Mouse (Mus musculus) myocyte (in vitro differentiated cells): Measurements from ENCODE around the gene Limd1. TPM values are rescaled to one million over a fixed set of nuclear protein-coding genes. Genes with fewer than 3 reads are reported as not detected.
A peak's percentile ranks its signal among the peaks of the same experiment; 100 is the strongest.

Experiments
- H3K27me3 ChIP-seq: one replicate; pipeline ENCODE4 v1.6.1; 2011; ENCODE audit not compliant: control insufficient read depth, insufficient read depth, insufficient read length
- H3K36me3 ChIP-seq: one replicate; pipeline ENCODE4 v1.6.1; 2011; ENCODE audit not compliant: control insufficient read depth, insufficient read depth
- H3K4me2 ChIP-seq: one replicate; pipeline ENCODE4 v1.6.1; 2011; ENCODE audit warnings: low read depth, control low read depth
- H3K4me3 ChIP-seq: one replicate; pipeline ENCODE4 v1.5.1; 2011; ENCODE audit warnings: mild to moderate bottlenecking, control low read depth, moderate library complexity
- H3K79me2 ChIP-seq: one replicate; pipeline ENCODE4 v1.6.1; 2011; ENCODE audit not compliant: control insufficient read depth, insufficient read depth
- H3ac ChIP-seq: one replicate; pipeline ENCODE4 v1.6.1; 2011; ENCODE audit not compliant: control insufficient read depth, insufficient read length
- CEBPB ChIP-seq: IDR thresholded peaks from 2 replicates; pipeline ENCODE4 v1.6.1; 2011; ENCODE audit warnings: mild to moderate bottlenecking, moderate library complexity; ENCODE audit not compliant: poor library complexity, insufficient read depth, severe bottlenecking
- E2F4 ChIP-seq: IDR thresholded peaks from one replicate; pipeline ENCODE4 v1.6.1; 2011; ENCODE audit warnings: mild to moderate bottlenecking, control low read depth, moderate library complexity; ENCODE audit not compliant: insufficient read depth
- MAX ChIP-seq: IDR thresholded peaks from one replicate; pipeline ENCODE4 v1.6.1; 2011; ENCODE audit warnings: low read depth, mild to moderate bottlenecking, control low read depth
- MYOD1 ChIP-seq, 3 experiments: IDR thresholded peaks; one replicate each; pipeline ENCODE4 v1.6.1; 2011; ENCODE audit warnings: control low read depth in 2 of 3, low read depth in 2 of 3, mild to moderate bottlenecking in 2 of 3, moderate library complexity in 1 of 3; ENCODE audit not compliant: insufficient read length in 2 of 3, control insufficient read depth in 1 of 3
- MYOG ChIP-seq, 3 experiments: IDR thresholded peaks; one replicate each; pipeline ENCODE4 v1.6.1; 2011; ENCODE audit warnings: control low read depth in 2 of 3, low read depth in 2 of 3, mild to moderate bottlenecking in 2 of 3; ENCODE audit not compliant: insufficient read length in 2 of 3, control insufficient read depth in 1 of 3, insufficient read depth in 1 of 3
- POLR2A ChIP-seq: IDR thresholded peaks from one replicate; pipeline ENCODE4 v1.6.1; 2011; ENCODE audit warnings: low read depth, mild to moderate bottlenecking, control low read depth, moderate library complexity; ENCODE audit not compliant: insufficient read length
- POLR2AphosphoS2 ChIP-seq: IDR thresholded peaks from one replicate; pipeline ENCODE4 v1.6.1; 2011; ENCODE audit warnings: low read depth, control low read depth; ENCODE audit not compliant: insufficient read length
- REST ChIP-seq: IDR thresholded peaks from one replicate; pipeline ENCODE4 v1.6.1; 2011; ENCODE audit warnings: mild to moderate bottlenecking, control low read depth, moderate library complexity; ENCODE audit not compliant: insufficient read depth, insufficient read length
- SRF ChIP-seq: IDR thresholded peaks from one replicate; pipeline ENCODE4 v1.6.1; 2011; ENCODE audit warnings: low read depth; ENCODE audit not compliant: control insufficient read depth, insufficient read length
- TCF12 ChIP-seq: IDR thresholded peaks from one replicate; pipeline ENCODE4 v1.6.1; 2011; ENCODE audit warnings: mild to moderate bottlenecking, control low read depth; ENCODE audit not compliant: poor library complexity, insufficient read depth, severe bottlenecking
- TCF3 ChIP-seq: IDR thresholded peaks from one replicate; pipeline ENCODE4 v1.6.1; 2011; ENCODE audit warnings: low read depth, control low read depth; ENCODE audit not compliant: insufficient read length
- USF1 ChIP-seq: IDR thresholded peaks from one replicate; pipeline ENCODE4 v1.6.1; 2011; ENCODE audit warnings: low read depth, mild to moderate bottlenecking, control low read depth, moderate library complexity
- polyA plus RNA-seq: library from polyadenylated mRNA; unstranded; fragments of >200 nt; fragmentation: generic; extraction: Trizol; gene quantifications from one replicate; pipeline ENCODE4 v1.2.1, GENCODE M21; 2012; ENCODE audit warnings: missing spikeins

The Limd1 gene
- polyA plus RNA-seq, 1 experiment: 23.5 TPM

- TF ChIP-seq POLR2A (no peak), USF1 (no peak), CEBPB (no peak), MAX (no peak), SRF (no peak), TCF12 (no peak), MYOD1 (IDR thresholded peaks at IDR 0.05; ENCODE audit: control insufficient read depth in 1 of 3, insufficient read length in 2 of 3, low read depth in 2 of 3) (no peak), REST (no peak), MYOG (IDR thresholded peaks at IDR 0.05; ENCODE audit: control insufficient read depth in 1 of 3, insufficient read depth in 1 of 3, insufficient read length in 2 of 3, low read depth in 2 of 3) (no peak), TCF3 (no peak), POLR2AphosphoS2 (no peak), E2F4 (no peak)
- Histone ChIP-seq H3K4me3 (no peak overlapping the region), H3K27me3 (no peaks in the 10 kb centered on the region), H3K4me2 (no peak overlapping the region), H3ac (no peak overlapping the region), H3K79me2 (no peaks in the 10 kb centered on the region), H3K36me3 (no peaks in the 10 kb centered on the region)
Measured at GRCm38 (mm10) chr9:123456634-123457602, 21.6 kb upstream of the Limd1 start.

GRCm38 (mm10) chr9:123457603-123458002 lies 20.9 kb upstream of the Limd1 start:
- H3K79me2 ChIP-seq: no peaks in the 10 kb centered on the region
- H3K27me3 ChIP-seq: no peaks in the 10 kb centered on the region
- H3ac ChIP-seq: no peak overlapping the region
- H3K4me2 ChIP-seq: no peak overlapping the region
- no peak overlapping the region for H3K4me3 ChIP-seq
- no peaks in the 10 kb centered on the region for H3K36me3 ChIP-seq
- TF ChIP-seq TCF12: no peak
- TF ChIP-seq POLR2AphosphoS2: no peak
- no peak for TF ChIP-seq SRF
- no peak for TF ChIP-seq CEBPB
- TF ChIP-seq MYOD1 (IDR thresholded peaks at IDR 0.05; ENCODE audit: control insufficient read depth in 1 of 3, insufficient read length in 2 of 3, low read depth in 2 of 3): no peak
- no peak for TF ChIP-seq TCF3
- TF ChIP-seq USF1: no peak
- TF ChIP-seq REST: no peak
- no peak for TF ChIP-seq MAX

DNA sequence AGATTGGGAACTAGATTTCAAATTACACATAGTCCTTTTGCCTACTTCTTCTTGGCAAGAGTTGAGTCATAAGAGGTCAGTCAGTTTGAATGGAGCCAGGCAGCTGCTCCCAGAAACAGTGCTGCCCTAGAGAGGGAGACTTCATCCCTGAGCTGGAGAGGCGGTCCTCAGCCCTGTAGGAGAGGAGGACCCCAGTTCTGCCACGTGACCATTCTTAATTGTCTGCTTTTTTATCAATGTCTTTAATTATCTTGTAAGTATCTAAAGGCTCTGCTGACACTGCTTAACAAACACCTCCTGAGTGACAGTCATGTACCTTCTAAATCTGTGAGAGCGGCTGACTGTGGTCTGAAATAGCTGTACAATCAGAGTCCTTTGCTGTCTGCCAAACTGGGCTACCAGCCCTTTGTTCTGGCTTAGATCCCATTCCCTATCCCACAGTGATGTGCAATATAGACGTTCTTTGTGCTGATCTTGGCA lies 11.3 kb upstream of the Limd1 start:
- peak in 1 of 3 experiments; percentile 42 for TF ChIP-seq MYOG (IDR thresholded peaks at IDR 0.05; ENCODE audit: control insufficient read depth in 1 of 3, insufficient read depth in 1 of 3, insufficient read length in 2 of 3, low read depth in 2 of 3)
- TF ChIP-seq REST: no peak
- TF ChIP-seq MAX: no peak
- no peak for TF ChIP-seq SRF
- no peak for TF ChIP-seq TCF3
- TF ChIP-seq USF1: no peak
- Histone ChIP-seq H3ac (no peak overlapping the region), H3K4me3 (no peak overlapping the region), H3K27me3 (no peaks in the 10 kb centered on the region), H3K79me2 (no peaks in the 10 kb centered on the region), H3K36me3 (no peaks in the 10 kb centered on the region), H3K4me2 (no peak overlapping the region)

GRCm38 (mm10) chr9:123468406-123469085 lies 10.0 kb upstream of the Limd1 start:
- Histone ChIP-seq H3K4me2 (no peak overlapping the region), H3ac (no peak overlapping the region), H3K36me3 (no peaks in the 10 kb centered on the region), H3K27me3 (no peaks in the 10 kb centered on the region), H3K79me2 (no peaks in the 10 kb centered on the region), H3K4me3 (no peak overlapping the region)
- TF ChIP-seq E2F4 (no peak), MYOG (IDR thresholded peaks at IDR 0.05; ENCODE audit: control insufficient read depth in 1 of 3, insufficient read depth in 1 of 3, insufficient read length in 2 of 3, low read depth in 2 of 3) (no peak), POLR2A (no peak), SRF (no peak), USF1 (no peak), CEBPB (no peak), TCF3 (no peak), MYOD1 (IDR thresholded peaks at IDR 0.05; ENCODE audit: control insufficient read depth in 1 of 3, insufficient read length in 2 of 3, low read depth in 2 of 3) (no peak), REST (no peak), MAX (no peak), TCF12 (no peak), POLR2AphosphoS2 (no peak)
